Mouse (Mus musculus) kidney, adult 2 months (tissue): Measurements from ENCODE around the gene Thra.

Experiments
- CTCF ChIP-seq: fragments of 200-500 bp; conservative IDR thresholded peaks from 2 replicates; pipeline ENCODE4 v1.5.1; 2011; ENCODE audit warnings: low read depth, mild to moderate bottlenecking, control low read depth, low read length, moderate library complexity, mixed read lengths; ENCODE audit not compliant: insufficient read depth, insufficient read length
- POLR2A ChIP-seq: fragments of 200-500 bp; IDR thresholded peaks from one replicate; pipeline ENCODE4 v1.6.1; 2011; ENCODE audit warnings: low read depth, low read length, control low read depth

- TF ChIP-seq CTCF (no peak), POLR2A (no peak)
Observed at GRCm38 (mm10) chr11:98723098-98723497, 17.3 kb upstream of the Thra start.
